Mouse (Mus musculus) forebrain, postnatal 0 days (tissue): Measurements from ENCODE around the gene Ptprm. TPM values are rescaled to one million over a fixed set of nuclear protein-coding genes. Genes with fewer than 3 reads are reported as not detected.
A peak's percentile ranks its signal among the peaks of the same experiment; 100 is the strongest.

ENCODE experiments used
- ATAC-seq: fragments of 200-750 bp; cut with Nextera tagmentation; 2 replicates; pipeline ENCODE4 v1.8.0; 2017; ENCODE audit warnings: mild to moderate bottlenecking, moderate library complexity
- DNase-seq: peaks from one replicate; pipeline ENCODE4 v3.0.0-alpha.2; 2015
- H3K27ac ChIP-seq: fragments of 300-500 bp; sonication (generic); 2 replicates; pipeline ENCODE4 v1.5.1; 2014; ENCODE audit warnings: low read depth, mild to moderate bottlenecking, antibody characterized with exemption, low read length, moderate library complexity, mixed read lengths
- H3K27me3 ChIP-seq: fragments of 300-500 bp; sonication (generic); 2 replicates; pipeline ENCODE4 v1.6.1; 2014; ENCODE audit warnings: mild to moderate bottlenecking, low read length, mixed read lengths; ENCODE audit not compliant: insufficient read depth
- H3K36me3 ChIP-seq: fragments of 300-500 bp; sonication (generic); 2 replicates; pipeline ENCODE4 v1.6.1; 2014; ENCODE audit warnings: mild to moderate bottlenecking, moderate library complexity; ENCODE audit not compliant: insufficient read depth
- H3K4me1 ChIP-seq: fragments of 300-500 bp; sonication (generic); 2 replicates; pipeline ENCODE4 v1.6.1; 2014; ENCODE audit warnings: antibody characterized with exemption; ENCODE audit not compliant: insufficient read depth
- H3K4me2 ChIP-seq: fragments of 300-500 bp; sonication (generic); 2 replicates; pipeline ENCODE4 v1.6.1; 2014; ENCODE audit warnings: low read depth, mild to moderate bottlenecking, moderate library complexity
- H3K4me3 ChIP-seq: fragments of 300-500 bp; sonication (generic); 2 replicates; pipeline ENCODE4 v1.5.1; 2014; ENCODE audit warnings: low read depth, low read length, mixed read lengths
- H3K9ac ChIP-seq: fragments of 300-500 bp; sonication (generic); 2 replicates; pipeline ENCODE4 v1.6.1; 2014; ENCODE audit warnings: mild to moderate bottlenecking
- H3K9me3 ChIP-seq: fragments of 300-500 bp; sonication (generic); 2 replicates; pipeline ENCODE4 v1.6.1; 2016; ENCODE audit warnings: low read length
- CTCF ChIP-seq: sonication (generic); IDR thresholded peaks from 2 replicates; pipeline ENCODE4 v1.5.1; 2016; ENCODE audit warnings: antibody characterized with exemption, control low read depth, low read depth
- WGBS: fragments of 180-500 bp; shearing (Covaris S2); extraction: QIAGEN DNeasy Blood & Tissue Kit; methylation state at CpG from one replicate; pipeline ENCODE4 v1.1.7; 2014; 5-methylcytosine and 5-hydroxymethylcytosine counted together
- polyA plus RNA-seq: library from polyadenylated mRNA; unstranded; fragments of >200 nt; fragmentation: Nextera tagmentation; extraction: Ambion mirVana; gene quantifications from 2 replicates; pipeline ENCODE4 v1.2.1, GENCODE M21; 2015
- total RNA-seq: library from RNA; depleted of rRNA; stranded (reverse); fragments of >200 nt; gene quantifications from 2 replicates; pipeline ENCODE4 v1.2.3, GENCODE M21; 2014

The Ptprm gene
- total and polyA plus RNA-seq, 2 experiments from 2014 or later, result 12.9 to 33.2 TPM

GRCm38 (mm10) chr17:66891067-66891862, 463.0 kb downstream of the Ptprm start:
- no peak for TF ChIP-seq CTCF
- no peaks in the 10 kb centered on the region for H3K4me1 ChIP-seq
- no peaks in the 10 kb centered on the region for H3K27me3 ChIP-seq
- no peak for ATAC-seq
- no peaks in the 10 kb centered on the region for H3K9me3 ChIP-seq
- no peaks in the 10 kb centered on the region for H3K36me3 ChIP-seq
- no peak for DNase-seq
- no peak overlapping the region for H3K4me3 ChIP-seq
- WGBS, result 52% methylated on average over 13 of the region's 13 CpGs
- H3K27ac ChIP-seq, result no peak overlapping the region
- no peak overlapping the region for H3K4me2 ChIP-seq
- no peak overlapping the region for H3K9ac ChIP-seq

GRCm38 (mm10) chr17:66882304-66882703, 472.0 kb downstream of the Ptprm start:
- TF ChIP-seq CTCF, result no peak
- Histone ChIP-seq H3K4me1 (no peaks in the 10 kb centered on the region), H3K36me3 (no peaks in the 10 kb centered on the region), H3K9me3 (no peaks in the 10 kb centered on the region), H3K27me3 (no peaks in the 10 kb centered on the region; the same call in 1 of the 2 replicates), H3K4me2 (no peak overlapping the region), H3K9ac (no peak overlapping the region), H3K4me3 (no peak overlapping the region), H3K27ac (no peak overlapping the region)
- WGBS, result 61% methylated on average over 2 of the region's 2 CpGs
- DNase-seq (no peak), ATAC-seq (no peak)

- Histone ChIP-seq H3K27me3 (no peaks in the 10 kb centered on the region; the same call in 1 of the 2 replicates), H3K9me3 (no peaks in the 10 kb centered on the region), H3K4me2 (no peak overlapping the region), H3K27ac (no peak overlapping the region), H3K4me1 (no peaks in the 10 kb centered on the region), H3K36me3 (no peaks in the 10 kb centered on the region), H3K9ac (no peak overlapping the region), H3K4me3 (no peak overlapping the region)
- TF ChIP-seq CTCF, result no peak
- no peak for ATAC-seq
- 62% methylated on average over 9 of the region's 9 CpGs for WGBS
- no peak for DNase-seq
Measured at GRCm38 (mm10) chr17:66880969-66881701, 473.1 kb downstream of the Ptprm start.

GRCm38 (mm10) chr17:66879151-66879550, 475.1 kb downstream of the Ptprm start:
- H3K4me2 ChIP-seq, result no peak overlapping the region
- no peaks in the 10 kb centered on the region for H3K4me1 ChIP-seq
- TF ChIP-seq CTCF, result no peak
- H3K27me3 ChIP-seq, result no peaks in the 10 kb centered on the region; the same call in 1 of the 2 replicates
- no peak overlapping the region for H3K27ac ChIP-seq
- H3K9ac ChIP-seq, result no peak overlapping the region
- H3K36me3 ChIP-seq, result no peaks in the 10 kb centered on the region
- 94% methylated on average over 2 of the region's 2 CpGs for WGBS
- H3K4me3 ChIP-seq, result no peak overlapping the region
- H3K9me3 ChIP-seq, result no peaks in the 10 kb centered on the region
- ATAC-seq (no peak), DNase-seq (no peak)

- TF ChIP-seq CTCF, result no peak
- no peak for ATAC-seq
- 57% methylated on average over 6 of the region's 6 CpGs for WGBS
Measured at GRCm38 (mm10) chr17:66877582-66877981, 476.7 kb downstream of the Ptprm start.

GRCm38 (mm10) chr17:66874810-66875209, 479.4 kb downstream of the Ptprm start:
- Histone ChIP-seq H3K9me3 (no peaks in the 10 kb centered on the region), H3K27ac (no peak overlapping the region), H3K4me1 (peaks cover 4% of the 10 kb centered on the region), H3K4me2 (no peak overlapping the region), H3K4me3 (no peak overlapping the region), H3K36me3 (no peaks in the 10 kb centered on the region), H3K9ac (no peak overlapping the region), H3K27me3 (no peaks in the 10 kb centered on the region)
- no peak for TF ChIP-seq CTCF
- 54% methylated on average over 11 of the region's 11 CpGs for WGBS
- DNase-seq, result peak; percentile 60
- ATAC-seq, result peak; percentile 81

More at GRCm38 (mm10) chr17:66877582-66877981, 476.7 kb downstream of the Ptprm start:
- Histone ChIP-seq H3K9me3 (no peaks in the 10 kb centered on the region), H3K27me3 (no peaks in the 10 kb centered on the region; the same call in 1 of the 2 replicates), H3K4me2 (no peak overlapping the region), H3K9ac (no peak overlapping the region), H3K4me1 (no peaks in the 10 kb centered on the region), H3K27ac (no peak overlapping the region), H3K4me3 (no peak overlapping the region), H3K36me3 (no peaks in the 10 kb centered on the region)
- no peak for DNase-seq

- Histone ChIP-seq H3K4me2 (no peak overlapping the region), H3K27ac (no peak overlapping the region), H3K27me3 (no peaks in the 10 kb centered on the region), H3K9me3 (no peaks in the 10 kb centered on the region), H3K36me3 (no peaks in the 10 kb centered on the region), H3K4me1 (peaks cover 8% of the 10 kb centered on the region), H3K4me3 (no peak overlapping the region), H3K9ac (no peak overlapping the region)
- WGBS, result 90% methylated on average over 4 of the region's 4 CpGs
- ATAC-seq, result no peak
- no peak for DNase-seq
- TF ChIP-seq CTCF, result no peak
Measured at GRCm38 (mm10) chr17:66871396-66871795, 482.9 kb downstream of the Ptprm start.
